Mouse (Mus musculus): ENCODE measurements around the gene Hoxa10. TPM values are rescaled to one million over a fixed set of nuclear protein-coding genes. Genes with fewer than 3 reads are reported as not detected.

Gene Hoxa10
- polyA plus RNA-seq, 1 experiment from 2014 or later = 0.11 TPM

GRCm38 (mm10) chr6:52230516-52231165, 10.0 kb downstream of the Hoxa10 start, which contains the start of gene Hoxa9:
Gene Hoxa9 (minus strand): TSS chr6:52231089.
- Histone ChIP-seq H3K9ac (ENCODE audit: low read length) (no peak within 1 kb of the TSS), H3K4me2 (ENCODE audit: low read length) (no peak within 1 kb of the TSS), H3K4me1 (ENCODE audit: control insufficient read depth in 2 of 2, insufficient read depth in 2 of 2, low read length in 2 of 2) (no peaks in the 10 kb centered on the region; a peak in 1 of 4 replicates), H3K27me3 (ENCODE audit: control insufficient read depth, insufficient read depth, low read length) (peaks cover 98% of the 10 kb centered on the region), H3K36me3 (ENCODE audit: control insufficient read depth, insufficient read depth, low read length) (no peaks in the 10 kb centered on the region), H3K4me3 (ENCODE audit: control insufficient read depth in 1 of 2, insufficient read depth in 1 of 2, low read depth in 1 of 2, low read length in 2 of 2) (no peak within 1 kb of the TSS), H3K9me3 (ENCODE audit: control insufficient read depth, low read length) (no peaks in the 10 kb centered on the region), H3K27ac (replicated peaks in 1 of 2; ENCODE audit: control insufficient read depth in 1 of 2, insufficient read depth in 1 of 2, low read depth in 2 of 2, low read length in 2 of 2) (no peak within 1 kb of the TSS)
- ATAC-seq (ENCODE audit: insufficient number of reproducible peaks, insufficient read depth, low FRiP score, low read depth) = no peak
- WGBS = under 1% methylated on average over 24 of the region's 36 CpGs

DNA sequence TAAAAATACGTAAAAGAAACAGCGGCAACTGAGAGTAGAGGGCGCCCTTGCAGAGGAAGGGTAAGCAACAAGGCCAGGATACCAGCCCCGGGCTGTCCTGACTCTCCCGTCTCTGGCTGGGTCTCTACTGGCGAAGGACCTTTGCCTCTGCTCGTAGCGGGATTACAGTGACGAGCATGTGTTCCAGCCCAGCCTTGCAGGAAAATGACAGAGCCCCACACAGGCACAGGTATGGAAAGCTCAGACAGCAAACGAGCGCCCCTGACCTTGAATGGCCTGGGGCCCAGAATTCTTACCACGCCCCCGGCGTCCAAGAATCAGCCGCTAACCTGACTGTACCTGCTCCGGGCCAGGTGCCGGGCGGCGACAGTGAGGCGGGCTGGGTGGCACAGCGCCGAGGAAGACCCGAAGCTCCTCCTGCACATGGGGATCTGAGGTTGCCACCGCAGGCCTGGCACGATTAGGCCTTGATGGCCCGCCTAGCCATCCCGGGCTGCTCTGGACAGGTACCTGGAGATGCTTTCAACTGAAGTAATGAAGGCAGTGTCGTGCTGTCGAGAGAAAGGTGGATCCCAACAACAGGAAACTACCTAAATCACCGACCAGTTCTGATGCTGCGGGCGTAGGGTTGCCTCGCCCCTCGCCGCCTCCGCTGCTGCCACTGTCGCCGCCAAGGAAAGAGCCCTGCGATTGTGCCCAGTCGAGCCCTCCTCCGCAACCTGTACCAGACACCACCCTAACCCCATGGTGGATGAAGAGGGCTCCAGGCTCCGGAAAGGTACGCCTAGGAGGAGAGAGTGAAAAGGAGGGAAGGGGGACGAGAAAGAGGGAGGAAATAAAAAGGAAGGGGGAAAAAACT, 10.9 kb downstream of the Hoxa10 start:
- peaks cover 98% of the 10 kb centered on the region for H3K27me3 ChIP-seq (ENCODE audit: control insufficient read depth, insufficient read depth, low read length)
- H3K4me3 ChIP-seq (ENCODE audit: control insufficient read depth in 1 of 2, insufficient read depth in 1 of 2, low read depth in 1 of 2, low read length in 2 of 2) = no peak overlapping the region
- H3K9ac ChIP-seq (ENCODE audit: low read length) = no peak overlapping the region
- H3K27ac ChIP-seq (replicated peaks in 1 of 2; ENCODE audit: control insufficient read depth in 1 of 2, insufficient read depth in 1 of 2, low read depth in 2 of 2, low read length in 2 of 2) = no peak overlapping the region
- H3K4me2 ChIP-seq (ENCODE audit: low read length) = no peak overlapping the region
- no peaks in the 10 kb centered on the region for H3K36me3 ChIP-seq (ENCODE audit: control insufficient read depth, insufficient read depth, low read length)
- H3K9me3 ChIP-seq (ENCODE audit: control insufficient read depth, low read length) = no peaks in the 10 kb centered on the region
- ATAC-seq (ENCODE audit: insufficient number of reproducible peaks, insufficient read depth, low FRiP score, low read depth) = no peak
- H3K4me1 ChIP-seq (ENCODE audit: control insufficient read depth in 2 of 2, insufficient read depth in 2 of 2, low read length in 2 of 2) = no peaks in the 10 kb centered on the region; a peak in 1 of 4 replicates
- 2% methylated on average over 43 of the region's 44 CpGs for WGBS

DNA sequence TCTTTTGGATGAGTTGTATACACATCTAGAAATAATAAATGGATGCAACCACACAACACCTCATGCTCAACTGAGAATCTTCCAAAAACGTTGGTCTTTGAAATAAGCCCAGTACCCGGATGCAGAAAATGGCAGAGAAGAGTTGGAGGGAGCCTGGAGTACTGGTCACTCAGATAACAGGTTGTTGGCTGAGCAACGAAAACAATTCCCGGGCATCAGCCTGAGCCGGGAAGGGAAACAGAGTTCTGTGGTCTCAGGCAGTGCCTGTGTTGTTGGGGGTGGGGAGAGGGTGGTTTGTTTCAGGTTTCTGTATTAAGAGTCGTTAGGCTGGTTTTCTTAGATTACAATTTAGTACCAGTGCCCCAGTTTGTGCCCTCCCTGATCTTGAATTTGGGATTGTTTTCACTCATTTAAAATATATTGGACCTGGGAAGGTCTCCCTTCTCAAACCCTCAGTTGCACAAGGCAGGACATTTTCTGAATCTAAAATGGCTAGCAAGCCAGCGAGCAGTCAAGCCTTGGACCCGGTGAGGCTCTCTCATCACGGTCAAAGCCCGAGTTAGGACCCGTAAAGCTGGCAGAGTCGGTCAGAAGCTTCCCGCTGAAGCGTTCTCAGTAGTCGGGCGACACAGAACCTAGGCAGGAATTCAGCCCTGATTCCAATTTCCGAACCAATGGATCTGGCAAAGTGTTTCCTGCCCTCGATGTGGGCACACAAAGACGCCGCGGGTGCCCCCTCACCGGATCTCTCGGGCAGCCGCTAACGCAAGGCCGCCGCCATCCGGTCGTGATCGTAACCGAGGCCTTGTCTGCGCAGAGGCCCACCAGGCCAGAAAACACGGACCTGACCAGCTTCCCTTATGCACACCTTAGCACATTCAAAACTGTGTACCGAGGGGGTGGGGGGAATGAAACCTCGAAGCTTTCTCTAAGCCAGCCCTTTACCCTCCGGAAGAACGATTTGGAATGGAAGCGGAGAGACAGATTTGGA, 11.9 kb downstream of the Hoxa10 start:
- Histone ChIP-seq H3K4me1 (ENCODE audit: control insufficient read depth in 2 of 2, insufficient read depth in 2 of 2, low read length in 2 of 2) (no peaks in the 10 kb centered on the region; a peak in 1 of 4 replicates), H3K4me3 (ENCODE audit: control insufficient read depth in 1 of 2, insufficient read depth in 1 of 2, low read depth in 1 of 2, low read length in 2 of 2) (no peak overlapping the region), H3K27ac (replicated peaks in 1 of 2; ENCODE audit: control insufficient read depth in 1 of 2, insufficient read depth in 1 of 2, low read depth in 2 of 2, low read length in 2 of 2) (no peak overlapping the region), H3K36me3 (ENCODE audit: control insufficient read depth, insufficient read depth, low read length) (no peaks in the 10 kb centered on the region), H3K9ac (ENCODE audit: low read length) (no peak overlapping the region), H3K27me3 (ENCODE audit: control insufficient read depth, insufficient read depth, low read length) (peaks cover 98% of the 10 kb centered on the region), H3K9me3 (ENCODE audit: control insufficient read depth, low read length) (no peaks in the 10 kb centered on the region), H3K4me2 (ENCODE audit: low read length) (no peak overlapping the region)
- no peak for ATAC-seq (ENCODE audit: insufficient number of reproducible peaks, insufficient read depth, low FRiP score, low read depth)
- 2% methylated on average over 38 of the region's 38 CpGs for WGBS

DNA sequence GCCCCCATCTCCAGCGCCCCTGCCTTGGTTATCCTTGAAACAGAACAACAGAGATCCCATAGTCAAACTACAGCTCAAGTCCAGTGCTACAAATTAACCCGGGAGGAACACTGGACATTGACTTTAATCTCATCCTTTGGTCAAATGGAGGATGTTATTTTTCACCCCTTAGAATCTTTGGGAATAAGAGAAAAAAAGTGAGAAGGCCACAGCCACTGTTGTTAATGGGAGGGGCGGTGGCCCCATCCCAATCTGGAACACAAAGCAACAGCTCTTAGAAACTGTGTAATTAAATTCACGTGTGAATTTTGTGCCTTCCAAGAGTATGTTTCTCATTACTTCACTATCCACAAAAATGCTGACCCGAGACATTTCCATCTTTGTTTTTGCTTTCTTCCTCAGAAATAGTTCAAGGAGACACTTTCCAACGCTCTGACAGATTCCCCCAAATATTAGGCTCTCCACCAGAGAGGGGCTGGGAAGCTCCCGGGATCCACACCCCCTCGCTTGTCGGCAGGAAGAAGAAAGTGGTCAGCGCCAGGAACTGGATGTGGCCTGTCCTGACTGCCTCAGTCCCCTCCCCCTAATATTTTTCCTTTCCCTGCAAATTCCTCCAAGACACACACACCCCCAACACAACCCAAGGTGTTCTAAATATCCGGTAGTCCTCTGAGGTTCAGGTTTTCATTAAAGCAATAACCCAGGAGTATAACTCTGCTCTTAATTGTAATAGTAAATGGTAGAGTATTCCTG, 13.0 kb downstream of the Hoxa10 start:
- H3K4me1 ChIP-seq (ENCODE audit: control insufficient read depth in 2 of 2, insufficient read depth in 2 of 2, low read length in 2 of 2) = no peaks in the 10 kb centered on the region; a peak in 1 of 4 replicates
- no peaks in the 10 kb centered on the region for H3K36me3 ChIP-seq (ENCODE audit: control insufficient read depth, insufficient read depth, low read length)
- 5% methylated on average over 11 of the region's 11 CpGs for WGBS
- peaks cover 98% of the 10 kb centered on the region for H3K27me3 ChIP-seq (ENCODE audit: control insufficient read depth, insufficient read depth, low read length)
- H3K9ac ChIP-seq (ENCODE audit: low read length) = no peak overlapping the region
- no peaks in the 10 kb centered on the region for H3K9me3 ChIP-seq (ENCODE audit: control insufficient read depth, low read length)
- H3K27ac ChIP-seq (replicated peaks in 1 of 2; ENCODE audit: control insufficient read depth in 1 of 2, insufficient read depth in 1 of 2, low read depth in 2 of 2, low read length in 2 of 2) = no peak overlapping the region
- no peak overlapping the region for H3K4me2 ChIP-seq (ENCODE audit: low read length)
- ATAC-seq (ENCODE audit: insufficient number of reproducible peaks, insufficient read depth, low FRiP score, low read depth) = no peak
- H3K4me3 ChIP-seq (ENCODE audit: control insufficient read depth in 1 of 2, insufficient read depth in 1 of 2, low read depth in 1 of 2, low read length in 2 of 2) = no peak overlapping the region

GRCm38 (mm10) chr6:52226569-52227257, 13.9 kb downstream of the Hoxa10 start:
- Histone ChIP-seq H3K9me3 (ENCODE audit: control insufficient read depth, low read length) (no peaks in the 10 kb centered on the region), H3K4me3 (ENCODE audit: control insufficient read depth in 1 of 2, insufficient read depth in 1 of 2, low read depth in 1 of 2, low read length in 2 of 2) (no peak overlapping the region), H3K36me3 (ENCODE audit: control insufficient read depth, insufficient read depth, low read length) (no peaks in the 10 kb centered on the region), H3K27ac (replicated peaks in 1 of 2; ENCODE audit: control insufficient read depth in 1 of 2, insufficient read depth in 1 of 2, low read depth in 2 of 2, low read length in 2 of 2) (no peak overlapping the region), H3K27me3 (ENCODE audit: control insufficient read depth, insufficient read depth, low read length) (peaks cover 98% of the 10 kb centered on the region), H3K4me2 (ENCODE audit: low read length) (no peak overlapping the region), H3K9ac (ENCODE audit: low read length) (no peak overlapping the region), H3K4me1 (ENCODE audit: control insufficient read depth in 2 of 2, insufficient read depth in 2 of 2, low read length in 2 of 2) (peaks cover 0 to 3% of the 10 kb centered on the region in 2 experiments; a peak in 1 of 4 replicates)
- no peak for ATAC-seq (ENCODE audit: insufficient number of reproducible peaks, insufficient read depth, low FRiP score, low read depth)
- WGBS = 2% methylated on average over 26 of the region's 26 CpGs

DNA sequence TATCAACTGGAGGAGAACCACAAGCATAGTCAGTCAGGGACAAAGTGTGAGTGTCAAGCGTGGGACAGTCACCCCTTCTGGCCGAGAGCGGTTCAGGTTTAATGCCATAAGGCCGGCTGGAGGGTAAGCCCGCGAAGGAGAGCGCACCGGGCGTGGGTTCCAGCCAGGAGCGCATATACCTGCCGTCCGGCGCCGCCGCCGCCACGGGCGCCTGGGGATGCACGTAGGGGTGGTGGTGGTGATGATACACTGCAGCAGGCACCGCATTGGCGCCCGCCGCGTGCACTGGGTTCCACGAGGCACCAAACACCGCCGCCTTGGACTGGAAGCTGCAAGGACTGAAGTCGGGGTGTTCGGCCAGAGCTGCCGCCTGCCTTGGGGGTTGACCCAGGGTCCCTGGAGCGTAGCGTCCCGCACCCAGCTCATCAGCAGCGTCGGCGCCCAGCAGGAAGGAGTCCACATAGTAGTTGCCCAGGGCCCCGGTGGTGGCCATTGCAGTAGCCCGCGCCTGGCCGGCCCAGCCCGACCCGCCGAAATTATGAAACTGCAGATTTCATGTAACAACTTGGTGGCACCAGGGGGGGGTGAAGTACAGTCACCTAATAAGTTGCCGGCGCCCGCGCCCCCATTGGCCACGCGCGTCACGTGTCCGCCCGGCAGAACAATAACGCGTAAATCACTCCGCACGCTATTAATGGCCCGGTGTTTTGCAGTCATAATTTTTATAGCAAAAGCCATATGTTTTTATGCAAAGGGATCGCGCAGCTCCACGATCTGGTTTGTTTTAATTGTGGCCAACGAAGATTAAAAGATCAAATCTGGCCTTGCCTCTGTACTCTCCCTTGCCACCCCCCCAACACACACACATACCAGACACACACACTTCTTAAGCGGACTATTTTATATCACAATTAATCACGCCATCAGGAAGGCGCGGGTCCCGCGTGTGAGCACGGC, 14.8 kb downstream of the Hoxa10 start:
- WGBS = 2% methylated on average over 69 of the region's 69 CpGs
- H3K4me2 ChIP-seq (ENCODE audit: low read length) = no peak overlapping the region
- H3K9me3 ChIP-seq (ENCODE audit: control insufficient read depth, low read length) = no peaks in the 10 kb centered on the region
- H3K27me3 ChIP-seq (ENCODE audit: control insufficient read depth, insufficient read depth, low read length) = peaks cover 99% of the 10 kb centered on the region
- H3K4me1 ChIP-seq (ENCODE audit: control insufficient read depth in 2 of 2, insufficient read depth in 2 of 2, low read length in 2 of 2) = peaks cover 2 to 6% of the 10 kb centered on the region in 2 experiments; a peak in 1 of 4 replicates
- ATAC-seq (ENCODE audit: insufficient number of reproducible peaks, insufficient read depth, low FRiP score, low read depth) = no peak
- H3K4me3 ChIP-seq (ENCODE audit: control insufficient read depth in 1 of 2, insufficient read depth in 1 of 2, low read depth in 1 of 2, low read length in 2 of 2) = peak overlapping the region in 1 of 2 experiments; percentile 7; a peak in 1 of 4 replicates
- H3K9ac ChIP-seq (ENCODE audit: low read length) = no peak overlapping the region
- no peak overlapping the region for H3K27ac ChIP-seq (replicated peaks in 1 of 2; ENCODE audit: control insufficient read depth in 1 of 2, insufficient read depth in 1 of 2, low read depth in 2 of 2, low read length in 2 of 2)
- no peaks in the 10 kb centered on the region for H3K36me3 ChIP-seq (ENCODE audit: control insufficient read depth, insufficient read depth, low read length)
